Comparison of ENCODE assay signal across 8 mouse cellular contexts in genomic region chr4:99342521-99342965, GRCm38 (mm10). TPM values are rescaled to one million over a fixed set of nuclear protein-coding genes. Genes with fewer than 3 reads are reported as not detected.
DNase-seq lines count a peak whose midpoint lies in the region; ATAC-seq and TF ChIP-seq lines count a peak whose summit lies in the region.

No protein-coding gene starts in this region.

- no peak overlapping the region for H3K9ac ChIP-seq in heart, embryonic 15.5 days
- no peak overlapping the region for H3K9ac ChIP-seq in heart, postnatal 0 days (replicated peaks; ENCODE audit: low read depth, low read length)
- H3K9ac ChIP-seq in stomach, embryonic 14.5 days (replicated peaks; ENCODE audit: low read depth, low read length): no peak overlapping the region

- no peak overlapping the region for H3K27ac ChIP-seq in heart, embryonic 15.5 days
- H3K27ac ChIP-seq in heart, postnatal 0 days (ENCODE audit: low read depth): no peak overlapping the region
- H3K27ac ChIP-seq in stomach, embryonic 14.5 days (ENCODE audit: low read length): no peak overlapping the region

- no peak overlapping the region for H3K4me3 ChIP-seq in heart, embryonic 15.5 days
- no peak overlapping the region for H3K4me3 ChIP-seq in heart, postnatal 0 days (ENCODE audit: low read depth, low read length)
- no peak overlapping the region for H3K4me3 ChIP-seq in stomach, embryonic 14.5 days (ENCODE audit: low read depth, low read length)

- H3K27me3 ChIP-seq in heart, embryonic 15.5 days: no peaks in the 10 kb centered on the region
- H3K27me3 ChIP-seq in heart, postnatal 0 days (ENCODE audit: control insufficient read depth, insufficient read depth, low read length): no peaks in the 10 kb centered on the region
- H3K27me3 ChIP-seq in stomach, embryonic 14.5 days (ENCODE audit: control insufficient read depth, insufficient read depth, low read length): no peaks in the 10 kb centered on the region

- no peaks in the 10 kb centered on the region for H3K36me3 ChIP-seq in heart, embryonic 15.5 days
- no peaks in the 10 kb centered on the region for H3K36me3 ChIP-seq in heart, postnatal 0 days (replicated peaks; ENCODE audit: control insufficient read depth, insufficient read depth, low read length)
- H3K36me3 ChIP-seq in stomach, embryonic 14.5 days (ENCODE audit: control insufficient read depth, insufficient read depth, low read length): no peaks in the 10 kb centered on the region

- no peak for DNase-seq in heart, adult 9 months (ENCODE audit: low spot score in 2 of 2)
- DNase-seq in right cerebral cortex, adult 18-20 months: peak; percentile 12
- no peak for DNase-seq in right cerebral cortex, postnatal 10 days (ENCODE audit: low spot score in 2 of 2)
- DNase-seq in heart, postnatal 0 days (ENCODE audit: low spot score): no peak
- no peak for DNase-seq in urinary bladder, postnatal 25 days (ENCODE audit: low spot score)
- no peak for DNase-seq in gastrocnemius, adult 18-20 months (ENCODE audit: low spot score)

- no peaks in the 10 kb centered on the region for H3K9me3 ChIP-seq in heart, embryonic 15.5 days (replicated peaks)
- no peaks in the 10 kb centered on the region for H3K9me3 ChIP-seq in heart, postnatal 0 days (replicated peaks; ENCODE audit: control insufficient read depth, low read length)
- H3K9me3 ChIP-seq in stomach, embryonic 14.5 days (ENCODE audit: control insufficient read depth, low read depth, low read length): no peaks in the 10 kb centered on the region

- no peak overlapping the region for H3K4me2 ChIP-seq in heart, embryonic 15.5 days
- H3K4me2 ChIP-seq in heart, postnatal 0 days (ENCODE audit: low read depth, low read length): no peak overlapping the region
- H3K4me2 ChIP-seq in stomach, embryonic 14.5 days (replicated peaks; ENCODE audit: low read depth, low read length): no peak overlapping the region

- 0 out of 2 replicates have a peak, but pooled peaks cover 5% of the 10 kb centered on the region for H3K4me1 ChIP-seq in heart, embryonic 15.5 days (replicated peaks)
- no peaks in the 10 kb centered on the region for H3K4me1 ChIP-seq in heart, postnatal 0 days (ENCODE audit: control insufficient read depth, insufficient read depth)
- no peaks in the 10 kb centered on the region for H3K4me1 ChIP-seq in stomach, embryonic 14.5 days (ENCODE audit: control insufficient read depth, insufficient read depth, low read length)

- TF ChIP-seq CTCF in heart, postnatal 0 days (IDR thresholded peaks at IDR 0.05; ENCODE audit: low read depth): peak; percentile 49

- TF ChIP-seq EP300 in heart, postnatal 0 days (IDR thresholded peaks at IDR 0.05; ENCODE audit: low read depth): no peak

- ATAC-seq in heart, embryonic 15.5 days (replicated peaks; ENCODE audit: insufficient number of reproducible peaks, insufficient read depth, low FRiP score, low read depth): peak; percentile 35; the same call in 1 of the 2 replicates
- 0 out of 2 replicates have a peak, but pooled peaks have one; percentile 55 for ATAC-seq in heart, postnatal 0 days (ENCODE audit: insufficient read depth, low read depth)
- ATAC-seq in stomach, embryonic 14.5 days (ENCODE audit: insufficient number of reproducible peaks, insufficient read depth, low FRiP score, low read depth): peak; percentile 44; the same call in 1 of the 2 replicates

- WGBS in heart, embryonic 15.5 days: 27% methylated on average over 4 of the region's 4 CpGs
- 25% methylated on average over 4 of the region's 4 CpGs for WGBS in heart, postnatal 0 days
- 55% methylated on average over 4 of the region's 4 CpGs for WGBS in stomach, embryonic 14.5 days

RNA-seq across cellular contexts. Expression of gene Gm12689, which starts 46.8 kb away (rescaled TPM):
- polyA plus RNA-seq in heart, embryonic 15.5 days (2015; fragmentation: Nextera tagmentation; extraction: Ambion mirVana): not detected in 2 replicates
- not detected in 2 replicates for total RNA-seq in heart, postnatal 0 days (2014; rRNA removed; ENCODE audit: low replicate concordance)
- polyA plus RNA-seq in heart, postnatal 0 days (2015; fragmentation: Nextera tagmentation; extraction: Ambion mirVana): not detected in 2 replicates
- polyA plus RNA-seq in stomach, embryonic 14.5 days (2014; fragmentation: Nextera tagmentation; extraction: Ambion mirVana): 0.17 and 0.18 TPM in 2 replicates
- total RNA-seq in gastrocnemius, adult 18-20 months (2021): not detected
